Mouse (Mus musculus): ENCODE measurements around the gene Rpl13a. TPM values are rescaled to one million over a fixed set of nuclear protein-coding genes. Genes with fewer than 3 reads are reported as not detected.

Rpl13a gene
- polyA plus RNA-seq, 1 experiment: 2,550 TPM

DNA sequence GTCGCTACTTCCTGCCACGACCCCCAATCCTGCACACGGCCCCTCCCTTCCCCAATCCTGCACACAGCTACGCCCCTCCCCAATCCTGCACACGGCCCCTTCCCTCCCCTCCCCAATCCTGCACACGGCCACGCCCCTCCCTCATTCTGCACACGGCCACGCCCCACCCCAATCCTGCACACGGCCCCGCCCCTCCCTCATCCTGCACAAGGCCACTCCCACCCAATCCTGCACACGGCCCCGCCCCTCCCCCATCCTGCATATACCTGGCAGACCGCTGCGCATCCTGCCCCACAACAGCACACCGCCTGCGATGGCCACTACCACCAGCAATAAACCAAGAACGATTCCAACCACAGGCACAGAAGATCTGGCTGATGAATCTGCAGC, 35.0 kb downstream of the Rpl13a start:
- DNase-seq (ENCODE audit: low read depth): no peak
- TF ChIP-seq POLR2A (IDR thresholded peaks at IDR 0.05; ENCODE audit: borderline replicate concordance, extremely low read depth, insufficient read depth, insufficient read length, poor library complexity, severe bottlenecking) (no peak), CTCF (IDR thresholded peaks at IDR 0.05; ENCODE audit: borderline replicate concordance, extremely low read depth, insufficient read depth, insufficient read length) (no peak)

DNA sequence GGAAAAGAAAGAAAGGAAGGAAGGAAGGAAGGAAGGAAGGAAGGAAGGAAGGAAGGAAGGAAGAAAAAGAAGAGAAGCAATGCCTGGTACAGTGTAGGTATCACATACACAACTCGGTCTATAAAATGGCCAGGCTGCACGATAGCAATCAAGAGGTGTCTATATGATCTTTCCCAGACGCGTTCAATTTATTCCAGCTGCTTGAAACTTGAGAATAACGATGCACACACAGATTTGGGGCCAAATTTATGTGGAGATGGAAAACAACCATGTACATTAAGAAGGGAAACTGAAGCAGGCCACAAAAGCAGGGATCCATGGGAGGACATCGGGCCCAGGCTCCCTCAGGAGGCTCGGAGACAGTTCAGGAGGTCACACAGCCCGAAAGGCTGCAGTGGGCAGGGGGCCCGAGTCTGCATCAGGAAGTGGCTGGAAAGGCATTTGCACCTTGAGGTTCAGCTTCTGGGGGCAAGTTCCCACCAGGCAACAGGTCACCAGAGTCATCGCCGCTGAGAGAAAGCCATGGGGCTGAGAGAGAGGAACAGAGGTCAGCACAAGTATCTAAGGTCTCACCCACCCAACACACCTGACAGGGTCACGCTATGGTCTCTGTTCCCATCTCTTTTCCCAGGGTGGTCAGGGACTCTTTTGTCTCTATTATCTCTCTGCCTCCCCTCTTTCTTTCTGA, 35.6 kb downstream of the Rpl13a start:
- TF ChIP-seq CTCF (IDR thresholded peaks at IDR 0.05; ENCODE audit: borderline replicate concordance, extremely low read depth, insufficient read depth, insufficient read length) (no peak), POLR2A (IDR thresholded peaks at IDR 0.05; ENCODE audit: borderline replicate concordance, extremely low read depth, insufficient read depth, insufficient read length, poor library complexity, severe bottlenecking) (no peak)

DNA sequence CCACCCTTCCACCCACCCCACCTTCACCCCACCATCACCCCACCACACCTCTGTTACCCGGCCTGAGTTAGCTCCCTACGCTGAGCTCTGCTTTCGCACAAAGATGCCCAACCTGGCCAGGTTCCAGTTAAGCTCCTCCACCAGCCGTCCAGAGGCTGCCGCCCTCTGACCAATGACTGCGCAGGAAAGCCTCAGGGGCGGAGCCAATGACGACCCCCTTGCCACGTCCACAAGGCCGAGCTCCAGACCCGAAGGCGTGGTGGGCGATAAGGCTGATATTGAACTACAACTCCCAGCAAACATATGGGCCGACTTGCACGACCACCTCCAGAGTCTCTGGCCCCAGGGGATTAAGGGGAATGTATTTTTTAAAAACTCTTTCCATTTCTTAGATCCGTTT, 36.5 kb downstream of the Rpl13a start, which contains the start of gene Rcn3:
TSS of gene Rcn3 (minus strand) at position 174 of the 400 bp plus-strand sequence.
- no peak for TF ChIP-seq CTCF (IDR thresholded peaks at IDR 0.05; ENCODE audit: borderline replicate concordance, extremely low read depth, insufficient read depth, insufficient read length)
- peak; percentile 26; the same call in 1 of the 2 replicates for TF ChIP-seq POLR2A (IDR thresholded peaks at IDR 0.05; ENCODE audit: borderline replicate concordance, extremely low read depth, insufficient read depth, insufficient read length, poor library complexity, severe bottlenecking)
- DNase-seq (ENCODE audit: low read depth): peak; percentile 98

More for the DNA sequence above, 35.6 kb downstream of the Rpl13a start:
- DNase-seq (ENCODE audit: low read depth): no peak

DNA sequence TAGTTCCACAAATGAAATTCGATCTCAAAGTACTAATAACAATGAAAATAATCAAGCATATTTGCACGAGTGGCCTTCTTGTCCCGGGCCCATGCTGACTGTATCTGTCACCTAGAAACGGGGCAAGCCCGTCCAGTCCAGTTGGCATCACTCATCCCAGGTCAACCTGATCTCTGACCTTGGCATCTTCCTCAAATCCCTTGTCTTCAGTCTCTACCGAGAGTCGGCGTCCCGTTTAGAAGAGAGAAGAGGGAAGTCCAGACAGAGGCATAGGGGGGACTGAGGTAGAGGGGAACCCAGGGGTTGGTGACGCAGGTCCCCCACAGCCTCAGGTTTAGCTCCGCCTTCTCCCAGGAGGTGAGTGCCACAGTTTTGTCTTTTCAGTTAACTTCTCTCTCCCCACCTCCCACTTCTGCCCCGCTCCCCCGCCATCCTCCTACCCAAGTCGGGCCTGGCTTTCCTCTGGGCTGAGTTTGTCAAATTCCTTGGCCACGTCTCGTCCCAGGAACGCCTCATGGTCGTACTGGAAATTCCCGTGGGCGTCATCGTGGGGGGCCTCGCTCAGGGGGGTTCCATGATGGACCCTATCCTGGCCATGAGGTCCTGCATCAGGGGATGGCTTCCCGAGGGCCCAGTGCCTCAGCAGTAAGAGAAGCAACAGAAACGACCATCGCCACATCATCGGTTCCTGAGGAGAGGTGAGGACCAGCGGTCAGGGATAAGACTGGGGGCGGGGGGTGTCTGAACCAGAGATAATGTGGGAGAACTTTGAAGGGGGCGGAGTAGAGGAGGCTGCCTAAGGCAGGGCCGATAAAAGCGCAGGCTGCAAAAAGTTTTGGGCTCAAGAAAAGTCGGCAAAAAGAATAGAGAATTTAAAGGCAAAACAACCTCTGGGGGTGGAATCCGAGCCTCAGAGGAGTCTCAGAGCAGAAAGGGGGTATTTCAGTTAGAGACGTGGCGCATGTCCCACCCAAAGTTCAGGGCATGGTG, 37.3 kb downstream of the Rpl13a start:
- DNase-seq (ENCODE audit: low read depth): peak; percentile 19
- TF ChIP-seq CTCF (IDR thresholded peaks at IDR 0.05; ENCODE audit: borderline replicate concordance, extremely low read depth, insufficient read depth, insufficient read length) (no peak), POLR2A (IDR thresholded peaks at IDR 0.05; ENCODE audit: borderline replicate concordance, extremely low read depth, insufficient read depth, insufficient read length, poor library complexity, severe bottlenecking) (no peak)

DNA sequence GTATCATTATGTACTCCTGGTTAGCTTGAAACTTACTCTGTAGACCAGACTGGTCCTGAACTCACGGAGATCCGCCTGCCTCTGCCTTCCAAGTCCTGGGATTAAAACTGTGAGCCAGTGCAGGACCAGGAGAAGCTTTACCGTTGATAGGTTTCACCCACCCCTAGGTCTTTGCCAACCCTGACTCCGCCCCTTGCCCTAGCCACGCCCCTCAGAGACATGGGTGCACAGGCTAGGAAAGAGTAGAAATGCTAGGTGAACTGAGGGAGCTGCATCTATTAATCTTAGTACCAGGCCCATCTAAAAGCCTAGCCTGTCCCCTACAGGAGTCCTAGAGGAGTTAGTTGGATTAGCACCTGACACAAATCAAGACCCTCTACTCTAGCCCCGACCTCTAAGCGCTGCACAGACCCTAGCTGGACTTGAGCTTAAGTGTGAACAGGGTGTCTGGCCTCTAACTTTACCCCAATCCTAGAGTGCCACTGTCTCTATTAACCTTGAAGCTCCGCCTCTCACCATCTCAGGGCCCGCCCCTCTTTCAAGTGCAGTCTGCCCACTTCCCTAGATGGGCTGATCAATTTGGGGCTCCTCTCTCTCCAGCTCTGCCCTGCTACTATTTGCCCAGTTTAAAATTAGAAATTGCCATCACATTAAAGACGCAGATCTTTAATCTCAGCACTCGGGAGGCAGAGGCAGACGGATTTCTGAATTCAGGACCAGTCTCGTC, 38.1 kb downstream of the Rpl13a start:
- TF ChIP-seq POLR2A (IDR thresholded peaks at IDR 0.05; ENCODE audit: borderline replicate concordance, extremely low read depth, insufficient read depth, insufficient read length, poor library complexity, severe bottlenecking): no peak
- DNase-seq (ENCODE audit: low read depth): no peak

DNA sequence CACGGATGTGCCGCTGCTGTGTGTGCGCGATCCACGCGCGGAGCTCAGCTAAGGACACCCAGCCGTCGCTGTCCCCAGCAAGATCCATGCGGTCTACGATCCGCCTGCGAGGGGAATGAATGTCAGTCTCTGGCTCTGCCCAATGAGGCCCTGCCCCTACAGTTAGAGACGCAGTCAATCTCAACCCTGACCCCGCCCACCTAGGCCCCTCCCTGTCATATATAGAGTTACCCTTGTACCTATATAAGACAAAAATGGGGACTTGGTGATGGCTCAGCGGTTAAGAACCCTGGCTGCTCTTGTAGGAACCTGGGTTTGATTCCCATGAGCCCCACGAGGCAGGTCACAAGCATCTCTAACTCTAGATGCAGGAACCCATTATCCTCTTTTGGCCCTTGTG, 40.0 kb downstream of the Rpl13a start:
- TF ChIP-seq CTCF (IDR thresholded peaks at IDR 0.05; ENCODE audit: borderline replicate concordance, extremely low read depth, insufficient read depth, insufficient read length) (no peak), POLR2A (IDR thresholded peaks at IDR 0.05; ENCODE audit: borderline replicate concordance, extremely low read depth, insufficient read depth, insufficient read length, poor library complexity, severe bottlenecking) (no peak)
- no peak for DNase-seq (ENCODE audit: low read depth)

DNA sequence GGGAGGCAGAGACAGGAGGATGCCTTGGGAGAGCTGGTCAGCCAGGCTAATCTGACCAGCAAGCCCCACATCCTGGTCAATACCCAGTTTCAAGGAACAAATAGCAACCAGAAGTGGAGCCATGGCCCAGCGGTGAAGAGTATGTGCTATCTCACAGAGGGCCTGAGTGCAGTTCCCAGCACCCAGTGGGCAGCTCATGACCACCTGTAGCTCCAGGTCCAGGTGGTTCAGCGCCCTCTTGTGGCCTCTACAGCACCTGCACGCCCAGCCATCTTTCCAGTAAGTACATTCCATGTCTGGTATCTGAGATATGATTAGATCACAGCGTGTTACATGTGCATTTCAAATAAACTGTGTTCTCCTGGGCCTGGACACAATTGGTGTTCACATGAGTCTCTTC, 42.5 kb downstream of the Rpl13a start:
- TF ChIP-seq CTCF (IDR thresholded peaks at IDR 0.05; ENCODE audit: borderline replicate concordance, extremely low read depth, insufficient read depth, insufficient read length) (no peak), POLR2A (IDR thresholded peaks at IDR 0.05; ENCODE audit: borderline replicate concordance, extremely low read depth, insufficient read depth, insufficient read length, poor library complexity, severe bottlenecking) (no peak)
- no peak for DNase-seq (ENCODE audit: low read depth)

DNA sequence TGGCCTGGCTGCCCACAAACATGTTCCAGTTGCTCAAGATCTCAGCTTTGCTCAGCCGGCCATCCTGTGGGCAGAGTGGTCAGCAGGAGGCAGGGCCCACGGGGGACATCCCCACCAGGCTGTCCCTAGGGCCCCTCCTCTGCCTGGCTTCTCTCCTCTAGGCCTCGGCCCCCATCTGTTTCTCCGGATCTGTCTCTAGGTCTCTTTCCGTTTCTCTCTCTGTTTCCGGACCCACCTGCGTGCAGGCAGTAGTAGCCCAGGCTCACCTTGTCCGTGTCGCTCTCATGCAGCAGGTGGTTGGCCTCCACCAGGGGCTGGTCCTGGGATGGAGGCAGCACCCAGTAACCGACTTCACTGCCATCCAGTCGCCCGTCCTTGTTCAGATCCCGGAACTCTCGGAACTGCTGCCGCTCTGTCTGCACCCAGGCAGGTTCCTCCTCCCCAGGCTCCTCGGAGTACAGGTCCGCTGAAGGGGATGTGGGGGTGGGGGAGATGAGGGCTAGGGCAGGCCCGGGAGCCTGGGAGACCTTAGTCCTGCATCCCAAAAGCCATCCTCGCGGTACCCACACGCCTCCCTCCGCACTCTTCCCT, 45.2 kb downstream of the Rpl13a start:
- TF ChIP-seq CTCF (IDR thresholded peaks at IDR 0.05; ENCODE audit: borderline replicate concordance, extremely low read depth, insufficient read depth, insufficient read length) (no peak), POLR2A (IDR thresholded peaks at IDR 0.05; ENCODE audit: borderline replicate concordance, extremely low read depth, insufficient read depth, insufficient read length, poor library complexity, severe bottlenecking) (no peak)
- DNase-seq (ENCODE audit: low read depth): no peak

DNA sequence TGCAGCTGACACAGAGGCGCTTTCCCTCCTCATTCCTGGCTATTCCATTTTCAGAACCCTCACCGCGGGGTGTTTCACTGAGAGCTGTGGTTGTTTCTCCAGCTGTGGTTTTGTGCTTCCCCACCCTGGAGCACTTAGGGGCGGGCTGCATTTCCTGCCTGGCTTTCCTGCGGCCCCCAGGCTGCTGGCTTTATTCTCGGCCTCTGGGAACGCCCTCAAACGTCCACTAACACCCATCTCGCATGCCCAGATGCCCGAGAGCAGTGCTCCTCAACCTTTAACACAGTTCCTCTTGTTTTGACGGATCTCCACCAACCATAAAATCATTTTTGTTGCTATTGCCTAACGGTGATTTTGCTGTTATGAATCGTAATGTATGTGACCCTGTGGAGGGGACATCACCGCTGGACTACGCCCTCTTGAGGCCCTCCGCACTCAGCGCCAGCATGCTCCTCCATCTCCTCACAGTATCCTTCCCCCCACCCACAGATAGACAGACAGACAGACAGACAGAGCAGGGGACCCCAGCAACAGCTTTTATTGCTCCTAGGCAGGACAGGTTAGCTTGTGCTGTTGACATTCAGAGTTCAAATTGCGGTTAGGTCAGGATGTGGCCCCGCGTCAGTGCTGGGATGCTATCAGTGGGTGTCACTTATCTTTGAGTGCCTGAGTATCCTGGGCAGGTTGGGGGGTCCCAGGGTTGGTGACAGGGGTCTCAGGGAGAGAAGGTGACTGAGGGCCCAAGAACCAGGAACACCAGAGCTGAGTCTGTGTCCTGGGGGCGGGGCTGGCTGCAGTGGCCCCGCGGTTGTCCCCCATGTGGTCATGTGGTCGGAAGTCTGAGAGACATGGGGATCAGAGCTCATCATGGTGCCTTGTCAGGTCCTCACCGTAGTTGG, 45.9 kb downstream of the Rpl13a start:
- DNase-seq (ENCODE audit: low read depth): peak; percentile 45
- TF ChIP-seq CTCF (IDR thresholded peaks at IDR 0.05; ENCODE audit: borderline replicate concordance, extremely low read depth, insufficient read depth, insufficient read length) (no peak), POLR2A (IDR thresholded peaks at IDR 0.05; ENCODE audit: borderline replicate concordance, extremely low read depth, insufficient read depth, insufficient read length, poor library complexity, severe bottlenecking) (no peak)

DNA sequence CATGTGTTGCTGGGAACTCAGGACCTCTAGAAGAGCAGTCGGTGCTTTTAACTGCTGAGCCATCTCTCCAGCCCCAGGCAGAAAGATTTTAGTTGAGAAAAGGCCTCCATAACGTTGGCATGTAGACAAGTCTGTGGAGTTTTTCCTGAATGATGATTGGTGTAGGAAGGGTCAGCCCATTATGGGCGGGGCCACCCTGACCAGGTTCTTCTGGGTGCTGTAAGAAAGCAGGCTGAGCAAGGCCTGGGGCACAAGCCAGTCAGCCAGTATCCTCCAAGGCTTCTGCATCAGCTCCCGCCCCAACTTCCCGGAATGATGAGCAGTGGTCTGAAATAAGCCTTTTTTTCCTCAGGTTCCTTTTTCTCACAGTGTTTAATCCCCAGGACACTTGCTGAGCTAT, 47.5 kb downstream of the Rpl13a start:
- TF ChIP-seq POLR2A (IDR thresholded peaks at IDR 0.05; ENCODE audit: borderline replicate concordance, extremely low read depth, insufficient read depth, insufficient read length, poor library complexity, severe bottlenecking) (no peak), CTCF (IDR thresholded peaks at IDR 0.05; ENCODE audit: borderline replicate concordance, extremely low read depth, insufficient read depth, insufficient read length) (no peak)
- DNase-seq (ENCODE audit: low read depth): peak; percentile 17
